Mouse (Mus musculus) intestine, postnatal 0 days (tissue): Measurements from ENCODE around the gene Egfl8. TPM values are rescaled to one million over a fixed set of nuclear protein-coding genes. Genes with fewer than 3 reads are reported as not detected.

Experiments used
- ATAC-seq: fragments of 200-750 bp; cut with Nextera tagmentation; 2 replicates; pipeline ENCODE4 v1.8.0; 2017; ENCODE audit warnings: mild to moderate bottlenecking, moderate TSS enrichment, moderate library complexity
- H3K27ac ChIP-seq: fragments of 300-500 bp; sonication (generic); 2 replicates; pipeline ENCODE4 v1.5.1; 2014; ENCODE audit warnings: mild to moderate bottlenecking, low read depth, low read length, moderate library complexity
- H3K27me3 ChIP-seq: fragments of 300-500 bp; sonication (generic); replicated peaks from 2 replicates; pipeline ENCODE4 v1.6.1; 2014; ENCODE audit warnings: low read length, mixed read lengths; ENCODE audit not compliant: control insufficient read depth, insufficient read depth
- H3K36me3 ChIP-seq: fragments of 300-500 bp; sonication (generic); 2 replicates; pipeline ENCODE4 v1.6.1; 2014; ENCODE audit warnings: mild to moderate bottlenecking, moderate library complexity; ENCODE audit not compliant: control insufficient read depth, insufficient read depth
- H3K4me1 ChIP-seq: fragments of 300-500 bp; sonication (generic); replicated peaks from 2 replicates; pipeline ENCODE4 v1.6.1; 2014; ENCODE audit warnings: antibody characterized with exemption, low read length, mixed read lengths; ENCODE audit not compliant: control insufficient read depth, insufficient read depth
- H3K4me2 ChIP-seq: fragments of 300-500 bp; sonication (generic); replicated peaks from 2 replicates; pipeline ENCODE4 v1.6.1; 2014; ENCODE audit warnings: low read depth, mild to moderate bottlenecking, moderate library complexity
- H3K4me3 ChIP-seq: fragments of 300-500 bp; sonication (generic); 2 replicates; pipeline ENCODE4 v1.5.1; 2014; ENCODE audit warnings: low read depth, low read length
- H3K9ac ChIP-seq: fragments of 300-500 bp; sonication (generic); 2 replicates; pipeline ENCODE4 v1.6.1; 2014; ENCODE audit warnings: mild to moderate bottlenecking, low read depth, low read length
- H3K9me3 ChIP-seq: fragments of 300-500 bp; sonication (generic); 2 replicates; pipeline ENCODE4 v1.6.1; 2016; ENCODE audit warnings: mixed run types; ENCODE audit not compliant: control insufficient read depth
- CTCF ChIP-seq: sonication (generic); IDR thresholded peaks from 2 replicates; pipeline ENCODE4 v1.5.1; 2016; ENCODE audit warnings: low read depth, mild to moderate bottlenecking, control low read depth, antibody characterized with exemption, moderate library complexity
- WGBS: fragments of 180-500 bp; shearing (Covaris S2); extraction: QIAGEN DNeasy Blood & Tissue Kit; methylation state at CpG from one replicate; pipeline ENCODE4 v1.1.7; 2014; 5-methylcytosine and 5-hydroxymethylcytosine counted together
- polyA plus RNA-seq: library from polyadenylated mRNA; unstranded; fragments of >200 nt; fragmentation: Nextera tagmentation; extraction: Ambion mirVana; gene quantifications from 2 replicates; pipeline ENCODE4 v1.2.1, GENCODE M21; 2015

Egfl8 gene
- polyA plus RNA-seq, result 2.5 and 2.7 TPM in 2 replicates

- Histone ChIP-seq H3K9ac (no peak within 1 kb of the TSS), H3K4me2 (no peak within 1 kb of the TSS), H3K4me3 (no peak within 1 kb of the TSS), H3K27me3 (no peaks in the 10 kb centered on the region), H3K4me1 (no peaks in the 10 kb centered on the region), H3K9me3 (no peaks in the 10 kb centered on the region), H3K36me3 (peaks cover 70% of the 10 kb centered on the region), H3K27ac (no peak within 1 kb of the TSS)
- 85% methylated on average over 6 of the region's 6 CpGs for WGBS
- ATAC-seq, result no peak
- TF ChIP-seq CTCF, result no peak
Observed at GRCm38 (mm10) chr17:34615871-34616270, at the start of gene Egfl8. Gene Egfl8, minus strand, starts transcription at chr17:34615971.

- Histone ChIP-seq H3K9ac (no peak overlapping the region), H3K9me3 (no peaks in the 10 kb centered on the region), H3K27me3 (no peaks in the 10 kb centered on the region), H3K4me1 (peaks cover 5% of the 10 kb centered on the region), H3K27ac (no peak overlapping the region), H3K36me3 (no peaks in the 10 kb centered on the region), H3K4me2 (no peak overlapping the region), H3K4me3 (no peak overlapping the region)
- ATAC-seq, result no peak
- no peak for TF ChIP-seq CTCF
- WGBS, result 74% methylated on average over 7 of the region's 7 CpGs
Observed at GRCm38 (mm10) chr17:34664472-34664871, 48.7 kb upstream of the Egfl8 start.

GRCm38 (mm10) chr17:34663558-34663957 is 47.8 kb upstream of the Egfl8 start:
- H3K27me3 ChIP-seq, result peaks cover 7% of the 10 kb centered on the region; the same call in 1 of the 2 replicates
- peaks cover 5% of the 10 kb centered on the region for H3K4me1 ChIP-seq
- H3K27ac ChIP-seq, result no peak overlapping the region
- ATAC-seq, result no peak
- no peak overlapping the region for H3K9ac ChIP-seq
- H3K36me3 ChIP-seq, result no peaks in the 10 kb centered on the region
- no peak for TF ChIP-seq CTCF
- H3K4me3 ChIP-seq, result no peak overlapping the region
- H3K9me3 ChIP-seq, result no peaks in the 10 kb centered on the region
- H3K4me2 ChIP-seq, result no peak overlapping the region
- WGBS, result 45% methylated on average over 1 of the region's 1 CpGs

GRCm38 (mm10) chr17:34662978-34663377 is 47.2 kb upstream of the Egfl8 start:
- no peaks in the 10 kb centered on the region for H3K36me3 ChIP-seq
- peaks cover 7% of the 10 kb centered on the region; the same call in 1 of the 2 replicates for H3K27me3 ChIP-seq
- H3K9ac ChIP-seq, result no peak overlapping the region
- H3K9me3 ChIP-seq, result no peaks in the 10 kb centered on the region
- no peak for TF ChIP-seq CTCF
- H3K4me2 ChIP-seq, result no peak overlapping the region
- ATAC-seq, result no peak
- peaks cover 5% of the 10 kb centered on the region for H3K4me1 ChIP-seq
- 87% methylated on average over 8 of the region's 8 CpGs for WGBS
- H3K4me3 ChIP-seq, result no peak overlapping the region
- no peak overlapping the region for H3K27ac ChIP-seq

- WGBS, result 93% methylated on average over 1 of the region's 1 CpGs
- H3K9ac ChIP-seq, result no peak overlapping the region
- no peaks in the 10 kb centered on the region for H3K9me3 ChIP-seq
- no peak overlapping the region for H3K4me2 ChIP-seq
- no peak for ATAC-seq
- peaks cover 7% of the 10 kb centered on the region; the same call in 1 of the 2 replicates for H3K27me3 ChIP-seq
- no peak for TF ChIP-seq CTCF
- no peak overlapping the region for H3K27ac ChIP-seq
- no peak overlapping the region for H3K4me3 ChIP-seq
- H3K4me1 ChIP-seq, result peaks cover 5% of the 10 kb centered on the region
- H3K36me3 ChIP-seq, result no peaks in the 10 kb centered on the region
Observed at GRCm38 (mm10) chr17:34662468-34662867, 46.7 kb upstream of the Egfl8 start.

- Histone ChIP-seq H3K4me1 (peaks cover 9% of the 10 kb centered on the region), H3K9ac (peak overlapping the region; percentile 23), H3K27ac (peak overlapping the region; percentile 8; the same call in 1 of the 2 replicates), H3K27me3 (peaks cover 7% of the 10 kb centered on the region; the same call in 1 of the 2 replicates), H3K9me3 (no peaks in the 10 kb centered on the region), H3K4me2 (peak overlapping the region; percentile 50), H3K4me3 (peak overlapping the region; percentile 18), H3K36me3 (no peaks in the 10 kb centered on the region)
- TF ChIP-seq CTCF, result no peak
- WGBS, result 4% methylated on average over 19 of the region's 19 CpGs
- no peak for ATAC-seq
Observed at GRCm38 (mm10) chr17:34661121-34661591, 45.4 kb upstream of the Egfl8 start.
